Mouse (Mus musculus) T-cell, adult 2 months (primary cell): ENCODE data around the gene Trpc4ap.
A peak's percentile ranks its signal among the peaks of the same experiment; 100 is the strongest.
"Not testable (repeated sequence)": the region's sequence is repeated elsewhere in the genome, so short reads cannot be mapped to it uniquely, and the experiment has no call there.

ENCODE experiments used
- DNase-seq: peaks from one replicate; pipeline ENCODE4 v3.0.0; 2022; ENCODE audit warnings: low spot score

Trpc4ap gene

DNA sequence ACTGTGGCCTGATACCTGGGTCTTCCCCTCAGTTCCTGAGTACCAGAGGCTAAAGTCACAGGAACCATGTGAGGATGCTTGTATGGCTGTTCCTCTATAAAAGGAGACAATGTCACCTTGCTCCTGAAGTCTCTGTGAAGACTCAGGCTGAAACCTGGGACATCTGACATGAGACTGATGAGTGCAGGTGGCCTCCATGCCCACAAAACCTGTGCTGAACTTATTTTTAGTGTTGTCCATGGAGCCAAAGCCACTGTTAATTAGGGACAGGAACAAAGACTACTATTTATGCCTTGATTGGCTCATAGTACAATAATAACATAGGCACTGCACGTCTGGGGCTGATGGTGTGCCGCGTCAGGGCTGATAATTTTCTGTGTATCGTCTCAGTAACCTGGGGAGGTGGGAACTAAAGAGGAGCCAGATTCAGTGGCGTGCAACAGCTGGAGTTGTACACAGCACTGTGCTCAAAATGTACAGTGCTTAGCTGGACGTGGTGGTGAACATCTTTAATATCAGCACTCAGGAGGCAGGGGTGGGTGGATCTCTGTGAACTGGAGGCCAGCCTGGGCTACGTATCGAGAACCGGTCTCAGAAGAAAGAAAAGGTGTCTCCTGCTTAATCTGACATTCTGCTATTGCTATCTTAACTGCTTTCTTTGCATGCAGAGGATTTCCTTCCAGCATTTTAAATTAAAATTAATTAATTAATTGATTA, 80.2 kb downstream of the Trpc4ap start:
- DNase-seq, result no peak

DNA sequence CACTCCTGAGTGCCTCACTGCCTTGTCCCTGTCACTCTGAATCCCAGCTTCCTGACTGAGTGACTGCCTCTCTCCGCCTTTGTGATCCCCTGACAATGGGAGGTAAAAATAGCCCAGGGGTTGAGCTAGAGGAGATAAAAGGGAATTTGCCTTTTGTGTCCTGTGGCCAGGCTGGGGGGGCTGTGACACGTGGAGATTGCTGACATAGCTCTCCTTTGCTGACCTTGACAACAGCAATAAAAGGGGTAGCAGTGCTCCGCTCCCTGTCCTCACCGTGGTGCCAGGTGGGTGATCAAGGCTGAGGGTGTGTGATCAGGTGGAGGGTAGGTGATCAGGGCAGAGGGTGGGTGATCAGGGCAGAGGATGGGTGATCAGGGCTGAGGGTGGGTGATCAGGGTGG, 81.2 kb downstream of the Trpc4ap start, which contains the start of gene Myh7b:
Gene Myh7b (plus strand): TSS at position 235 of the 400 bp plus-strand sequence.
- no peak for DNase-seq

DNA sequence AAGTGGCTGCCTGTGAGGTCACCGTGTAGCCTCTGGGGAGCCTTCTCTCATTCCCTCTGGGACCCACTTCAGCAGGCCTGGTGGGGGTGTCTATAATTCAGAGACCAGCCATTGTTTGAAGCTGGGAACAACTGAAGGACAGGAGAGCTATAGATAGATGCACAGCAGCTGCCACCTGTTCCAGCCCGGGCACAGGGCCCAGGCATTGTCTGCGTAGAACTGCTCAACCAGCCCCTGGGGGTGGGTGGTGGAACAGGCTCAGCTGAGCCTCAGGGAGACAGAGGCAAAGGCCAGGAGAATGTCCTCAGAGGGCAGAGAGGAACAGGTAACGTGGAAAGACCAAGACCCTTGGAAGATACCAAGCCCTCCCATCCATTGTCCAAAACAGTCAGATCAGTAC, 85.8 kb downstream of the Trpc4ap start:
- DNase-seq, result no peak

DNA sequence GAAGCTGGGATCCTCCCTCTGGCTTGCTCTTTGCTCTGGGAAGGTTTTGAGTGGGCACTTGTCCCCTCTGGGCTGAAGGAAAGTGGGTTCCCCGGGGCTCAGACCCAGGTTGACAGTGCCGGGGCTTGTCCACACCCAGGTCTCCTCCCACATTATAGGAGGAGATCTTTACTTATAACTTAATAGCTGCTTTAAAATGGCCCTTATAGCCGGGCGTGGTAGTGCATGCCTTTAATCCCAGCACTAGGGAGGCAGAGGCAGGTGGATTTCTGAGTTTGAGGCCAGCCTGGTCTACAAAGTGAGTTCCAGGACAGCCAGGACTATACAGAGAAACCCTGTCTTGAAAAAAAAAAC, 87.0 kb downstream of the Trpc4ap start:
- not testable (repeated sequence) for DNase-seq

DNA sequence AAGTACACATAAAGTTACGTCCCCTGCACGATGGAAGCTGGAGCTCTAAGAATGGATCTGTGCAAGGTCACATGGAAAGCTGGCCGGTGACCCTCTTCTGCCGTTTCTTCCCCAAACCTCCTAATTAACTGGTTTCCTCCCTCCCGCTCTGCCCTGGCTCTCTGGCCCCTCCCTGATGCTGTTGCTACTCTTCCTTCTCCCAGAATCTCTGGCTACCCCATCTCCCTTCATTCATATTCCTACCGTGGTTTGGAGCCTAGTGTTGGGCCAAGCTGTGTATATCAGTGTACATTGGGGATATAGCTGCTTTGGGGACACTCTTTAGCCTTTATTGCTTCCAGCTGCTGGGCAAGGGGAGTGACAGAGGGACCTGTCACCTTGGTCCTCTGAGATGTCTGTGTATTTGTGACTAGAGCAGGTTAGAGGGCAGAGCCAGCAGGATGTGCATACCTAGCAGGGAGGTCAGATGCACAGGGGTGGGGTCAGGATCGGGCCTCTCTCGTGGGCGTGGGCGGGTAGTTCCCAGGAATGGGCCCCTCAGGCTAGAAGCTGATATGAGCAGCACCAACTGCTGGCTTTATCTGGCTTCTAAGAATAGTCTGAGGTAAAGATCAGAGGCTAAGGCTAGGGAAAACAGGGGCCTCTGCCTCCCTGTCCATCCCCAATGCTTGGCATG, 87.5 kb downstream of the Trpc4ap start:
- DNase-seq, result no peak

DNA sequence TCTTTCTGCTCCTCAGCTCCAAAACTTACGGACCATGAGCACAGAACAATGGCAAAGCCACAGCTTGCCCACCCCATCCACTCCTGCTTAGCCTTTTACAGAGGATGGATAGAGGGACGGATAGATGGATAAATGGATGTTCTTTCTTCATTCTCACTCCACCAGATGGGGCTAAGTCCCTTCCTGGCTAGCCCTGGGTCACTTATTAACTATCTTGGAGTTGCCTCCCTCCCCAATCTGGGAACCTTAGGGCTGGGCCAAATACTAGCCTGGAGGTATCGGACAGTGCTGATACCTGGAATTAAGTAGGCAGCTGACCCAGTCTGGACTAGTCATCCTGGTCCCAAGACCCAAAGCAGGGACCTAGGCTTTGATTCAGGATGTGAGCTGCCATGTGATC, 88.5 kb downstream of the Trpc4ap start:
- no peak for DNase-seq

DNA sequence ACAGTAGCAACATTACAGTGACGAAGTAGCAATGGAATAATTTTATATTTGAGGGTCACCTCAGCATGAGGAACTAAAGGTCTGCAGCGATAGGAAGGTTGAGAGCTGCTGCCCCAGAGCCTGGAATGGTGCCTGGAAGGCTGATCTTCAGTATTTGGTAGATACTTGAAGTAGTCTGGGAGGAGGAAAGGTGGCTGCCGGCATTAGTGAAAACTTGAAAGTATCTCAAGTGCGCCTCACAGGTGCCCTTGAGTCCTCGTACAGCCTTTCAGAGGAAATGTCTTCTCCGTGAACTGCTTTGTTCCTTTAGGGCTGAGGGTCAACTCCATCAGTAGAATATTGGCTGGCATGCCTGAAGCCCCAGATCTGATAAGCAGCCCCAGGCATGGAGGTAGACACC, 96.7 kb downstream of the Trpc4ap start:
- DNase-seq, result no peak

DNA sequence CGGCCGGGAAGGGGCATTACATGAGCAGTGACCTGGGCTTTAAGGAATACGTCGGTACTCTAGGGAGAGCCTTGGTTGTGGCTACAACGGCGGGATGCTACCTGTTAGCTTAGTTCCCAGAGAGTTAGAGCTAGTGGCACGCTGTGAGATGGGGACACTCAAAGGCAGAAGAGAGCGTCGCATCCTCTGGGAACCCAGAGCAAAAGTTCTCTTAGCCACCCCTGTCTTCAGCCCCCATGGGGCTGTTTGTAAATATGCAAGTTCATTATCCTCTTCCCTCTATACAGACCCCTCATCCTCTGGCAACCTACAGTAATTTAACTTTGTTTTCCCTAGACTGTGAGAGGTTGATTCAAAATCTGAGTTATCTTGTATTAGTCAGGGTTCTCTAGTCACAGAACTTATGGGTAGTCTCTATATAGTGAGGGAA, 99.3 kb downstream of the Trpc4ap start:
- DNase-seq, result no peak

DNA sequence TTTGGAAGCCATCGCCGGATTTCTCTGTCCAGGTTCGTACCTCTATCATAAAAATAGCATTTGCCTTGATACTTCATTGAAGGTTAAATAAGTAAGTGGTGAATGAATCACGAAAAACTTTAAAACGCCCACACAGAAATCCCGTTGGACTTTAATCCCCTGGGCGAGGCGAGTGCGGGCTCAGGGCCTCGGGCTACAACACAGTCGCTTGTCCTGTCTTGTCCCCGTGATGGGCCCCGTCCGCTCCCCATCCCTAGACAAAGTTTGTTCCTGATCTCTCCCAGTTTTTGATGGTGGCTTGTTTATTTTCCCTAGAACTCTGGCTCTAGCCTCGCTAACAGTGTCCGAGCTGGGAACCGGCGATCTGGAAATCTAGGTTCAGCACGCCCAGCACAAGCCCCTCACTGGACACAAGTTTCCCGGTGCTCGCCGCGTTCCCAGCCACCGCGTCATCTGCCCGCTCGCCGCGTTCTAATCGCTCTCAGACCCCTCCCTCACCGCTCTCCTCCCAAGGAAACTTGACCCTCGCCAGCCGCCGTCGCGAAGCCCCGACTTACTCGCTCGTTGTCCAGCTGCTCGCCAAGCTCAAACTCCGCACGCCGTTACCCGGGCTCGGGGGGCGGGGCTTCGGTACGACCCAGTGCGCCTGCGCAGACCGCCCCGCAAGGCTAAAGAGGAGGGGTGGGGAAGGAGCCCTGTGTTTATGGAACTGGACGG, 99.9 kb downstream of the Trpc4ap start, which contains the start of gene Gss:
Gene Gss (minus strand): TSS at position 674 of the 717 bp plus-strand sequence.
- peak; percentile 85 for DNase-seq

DNA sequence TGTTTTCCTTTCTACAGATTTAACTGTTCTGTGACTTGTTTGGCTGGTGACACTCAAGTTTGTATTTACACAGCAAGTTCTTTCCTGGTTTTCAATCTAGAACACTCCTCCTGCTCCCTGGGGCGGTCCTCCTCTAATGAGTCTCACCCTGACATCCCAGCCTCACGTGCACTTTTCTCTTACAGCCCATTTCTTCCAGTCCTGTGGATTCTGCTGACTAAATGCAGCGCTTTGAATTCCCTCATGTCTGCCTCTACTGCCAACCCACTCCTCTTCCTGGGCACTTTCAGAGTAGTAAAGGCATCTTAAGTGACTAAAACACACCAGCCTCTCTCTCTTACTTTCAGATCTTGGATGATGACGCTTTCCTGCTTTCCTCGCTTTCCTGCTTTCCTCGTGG, 100.5 kb downstream of the Trpc4ap start:
- DNase-seq, result no peak

DNA sequence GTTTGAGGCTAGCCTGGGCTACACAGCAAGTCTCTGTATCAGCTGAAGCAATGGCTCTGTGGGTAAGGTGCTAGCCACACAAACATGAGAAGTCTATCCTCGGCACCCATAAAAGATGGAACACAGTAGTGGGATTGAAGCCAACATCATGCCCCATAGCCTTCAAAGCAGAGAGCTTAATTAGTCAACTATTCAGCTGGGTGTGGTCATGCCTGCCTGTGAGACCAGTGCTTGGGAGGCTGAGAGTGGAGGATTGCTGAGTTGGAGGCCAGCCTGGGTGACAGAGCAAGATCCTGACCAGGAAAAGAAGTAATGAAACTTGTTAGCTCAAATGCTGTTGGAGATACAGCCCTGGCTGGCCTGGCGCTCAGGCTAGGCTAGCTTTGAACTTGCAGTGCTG, 101.3 kb downstream of the Trpc4ap start:
- DNase-seq, result no peak

DNA sequence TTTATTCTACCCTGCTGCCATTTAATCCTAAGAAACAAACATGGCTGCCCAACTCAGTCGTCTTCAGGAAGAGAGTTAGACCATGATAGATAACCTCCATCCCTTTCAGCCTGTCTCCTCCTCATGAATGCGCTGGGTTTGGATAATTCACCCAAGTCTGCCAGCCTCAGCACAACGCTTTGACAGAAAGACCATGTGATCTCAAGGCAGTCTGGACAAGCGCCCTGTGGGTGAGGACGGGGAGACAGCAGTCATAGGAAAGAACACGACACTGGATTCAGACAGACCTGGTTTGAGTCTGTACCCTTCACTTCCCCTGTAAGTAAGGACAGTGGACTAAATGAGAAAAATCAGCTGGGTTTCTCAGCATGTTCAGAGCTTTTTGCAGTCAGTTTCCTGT, 102.7 kb downstream of the Trpc4ap start:
- DNase-seq, result no peak

DNA sequence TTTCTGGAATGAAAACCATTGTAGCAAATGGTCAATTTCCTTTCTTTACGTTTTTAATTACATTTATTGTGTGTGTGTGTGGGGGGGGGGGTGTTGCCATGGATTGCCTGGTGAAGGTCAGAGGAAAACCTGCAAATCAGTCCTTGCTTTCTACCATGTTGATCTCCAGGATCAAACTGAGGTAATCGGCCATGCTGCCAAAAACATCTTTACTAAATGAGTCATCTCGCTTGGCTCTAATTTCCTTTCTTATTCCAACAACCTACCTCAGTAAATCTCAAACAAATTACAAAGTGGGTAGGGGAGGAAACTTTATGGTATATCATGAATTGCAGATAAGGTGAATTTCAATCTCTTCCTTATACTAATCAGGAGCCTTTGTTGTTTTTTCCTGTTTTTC, 104.0 kb downstream of the Trpc4ap start:
- DNase-seq, result no peak

DNA sequence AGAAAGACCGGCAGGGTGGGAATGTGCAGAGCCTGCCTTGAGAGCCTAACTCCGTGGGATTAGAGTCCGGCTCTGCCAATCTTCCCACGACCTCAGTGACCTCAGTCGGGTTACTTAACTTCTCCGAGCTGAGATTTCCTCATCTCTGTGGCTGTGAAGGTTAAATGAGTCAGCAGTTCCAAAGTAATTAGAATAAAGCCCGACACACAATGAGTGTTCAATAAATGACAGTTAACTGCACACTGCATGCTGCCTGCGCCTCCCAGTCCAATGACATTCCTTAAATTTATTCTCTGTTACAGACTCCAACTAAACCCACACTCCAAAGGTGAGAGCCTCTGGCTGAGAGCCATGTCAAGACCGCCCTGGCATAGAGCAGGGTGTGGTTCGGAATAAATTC, 106.7 kb downstream of the Trpc4ap start:
- DNase-seq, result no peak

DNA sequence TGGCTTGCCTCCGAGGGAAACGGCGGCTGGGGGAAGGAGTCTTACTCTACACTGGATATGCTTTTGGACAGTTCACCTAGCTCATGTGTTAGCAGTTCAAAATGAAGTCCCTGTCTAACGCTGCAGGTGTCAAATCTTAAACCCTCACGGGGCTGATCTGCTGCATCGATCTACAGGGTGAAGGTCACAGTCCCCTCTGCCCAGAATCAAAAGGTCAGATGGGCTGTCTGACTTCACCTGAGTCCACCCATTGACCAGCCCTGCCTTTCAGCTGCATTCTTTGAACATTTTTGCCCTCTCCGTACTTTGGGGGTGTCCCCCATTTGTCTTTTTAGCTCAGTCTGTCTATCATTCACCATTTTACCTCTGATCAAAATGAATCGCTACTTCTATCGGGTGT, 107.1 kb downstream of the Trpc4ap start:
- no peak for DNase-seq
